Mouse (Mus musculus) stomach, postnatal 0 days (tissue): ENCODE measurements around the gene Arrdc1. TPM values are rescaled to one million over a fixed set of nuclear protein-coding genes. Genes with fewer than 3 reads are reported as not detected.
"Not testable (repeated sequence)": the region's sequence is repeated elsewhere in the genome, so short reads cannot be mapped to it uniquely, and the experiment has no call there.

Source experiments
- ATAC-seq: fragments of 200-750 bp; cut with Nextera tagmentation; 2 replicates; pipeline ENCODE4 v1.8.0; 2017; ENCODE audit not compliant: low FRiP score, low TSS enrichment
- DNase-seq: peaks from one replicate; pipeline ENCODE4 v3.0.0-alpha.2; 2016; ENCODE audit warnings: low spot score
- H3K27ac ChIP-seq: fragments of 300-500 bp; sonication (generic); replicated peaks from 2 replicates; pipeline ENCODE4 v1.5.1; 2014; ENCODE audit warnings: mild to moderate bottlenecking, control low read depth
- H3K27me3 ChIP-seq: fragments of 300-500 bp; sonication (generic); 2 replicates; pipeline ENCODE4 v1.6.1; 2014; ENCODE audit warnings: low read length; ENCODE audit not compliant: control insufficient read depth, insufficient read depth
- H3K36me3 ChIP-seq: fragments of 300-500 bp; sonication (generic); 2 replicates; pipeline ENCODE4 v1.6.1; 2014; ENCODE audit warnings: low read length, mixed read lengths; ENCODE audit not compliant: control insufficient read depth, insufficient read depth
- H3K4me1 ChIP-seq: fragments of 300-500 bp; sonication (generic); replicated peaks from 2 replicates; pipeline ENCODE4 v1.6.1; 2014; ENCODE audit warnings: antibody characterized with exemption; ENCODE audit not compliant: control insufficient read depth, insufficient read depth
- H3K4me2 ChIP-seq: fragments of 300-500 bp; sonication (generic); replicated peaks from 2 replicates; pipeline ENCODE4 v1.6.1; 2014; ENCODE audit warnings: low read depth, mild to moderate bottlenecking, control low read depth, moderate library complexity
- H3K4me3 ChIP-seq: fragments of 300-500 bp; sonication (generic); 2 replicates; pipeline ENCODE4 v1.5.1; 2014; ENCODE audit warnings: low read depth, low read length, control low read depth
- H3K9ac ChIP-seq: fragments of 300-500 bp; sonication (generic); 2 replicates; pipeline ENCODE4 v1.6.1; 2014; ENCODE audit warnings: mild to moderate bottlenecking, low read length, control low read depth, mixed read lengths
- H3K9me3 ChIP-seq: fragments of 300-500 bp; sonication (generic); 2 replicates; pipeline ENCODE4 v1.6.1; 2016; ENCODE audit warnings: low read length; ENCODE audit not compliant: control insufficient read depth
- CTCF ChIP-seq: IDR thresholded peaks from 2 replicates; pipeline ENCODE4 v1.5.1; 2016; ENCODE audit warnings: antibody characterized with exemption, low read depth, mild to moderate bottlenecking, moderate library complexity
- EP300 ChIP-seq: optimal IDR thresholded peaks from 2 replicates; pipeline ENCODE3; 2016; ENCODE audit warnings: antibody characterized with exemption
- WGBS: fragments of 180-500 bp; shearing (Covaris S2); extraction: QIAGEN DNeasy Blood & Tissue Kit; methylation state at CpG from one replicate; pipeline ENCODE4 v1.1.7; 2014; 5-methylcytosine and 5-hydroxymethylcytosine counted together
- polyA plus RNA-seq: library from polyadenylated mRNA; unstranded; fragments of >200 nt; fragmentation: Nextera tagmentation; extraction: Ambion mirVana; gene quantifications from 2 replicates; pipeline ENCODE4 v1.2.1, GENCODE M21; 2015

The Arrdc1 gene
- 94.7 and 105 TPM in 2 replicates for polyA plus RNA-seq

DNA sequence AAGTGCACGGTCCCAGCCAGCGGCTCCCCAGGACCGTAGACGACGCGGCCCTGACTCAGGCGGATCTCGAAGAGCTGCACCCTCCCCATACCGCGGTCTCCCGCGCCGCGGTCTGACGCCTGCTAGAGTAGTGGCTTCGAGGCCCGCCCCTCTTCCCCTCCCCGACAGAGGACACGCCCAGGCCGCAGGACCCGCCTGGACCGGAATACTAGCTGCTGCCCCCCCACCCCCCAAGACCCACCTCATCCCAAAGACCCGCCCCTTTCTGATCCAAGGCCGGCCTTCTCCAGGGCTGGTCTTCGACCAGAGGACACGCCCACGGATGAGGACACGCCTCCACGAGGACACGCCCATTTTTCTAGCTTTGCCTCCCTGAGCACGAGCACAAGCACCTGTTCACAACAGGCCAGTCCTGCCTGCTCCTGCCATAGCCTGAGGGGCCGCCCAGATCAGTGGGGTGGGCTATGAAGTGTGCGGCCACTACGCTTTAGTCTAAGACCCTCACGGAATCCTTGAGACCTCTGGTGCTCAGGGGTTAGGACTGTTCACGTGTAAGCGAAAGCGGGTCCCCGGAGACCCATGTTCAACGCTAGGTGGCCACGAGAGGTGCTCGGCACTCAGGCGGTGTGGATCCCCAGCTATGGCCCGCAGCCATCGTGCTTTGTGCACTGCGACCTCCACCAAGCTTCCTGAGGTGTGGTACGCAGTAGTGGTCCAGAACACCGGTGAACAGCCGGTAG, at the start of gene Arrdc1:
Gene Arrdc1 (minus strand): TSS at position 196 of the 740 bp plus-strand sequence.
- Histone ChIP-seq H3K9ac (peak within 1 kb of the TSS; percentile 81), H3K4me1 (no peaks in the 10 kb centered on the region), H3K27ac (peak within 1 kb of the TSS; percentile 97), H3K36me3 (no peaks in the 10 kb centered on the region), H3K4me2 (peak within 1 kb of the TSS; percentile 86), H3K4me3 (peak within 1 kb of the TSS; percentile 69), H3K27me3 (no peaks in the 10 kb centered on the region), H3K9me3 (no peaks in the 10 kb centered on the region)
- ATAC-seq (peak; percentile 95), DNase-seq (peak; percentile 98)
- under 1% methylated on average over 45 of the region's 49 CpGs for WGBS
- TF ChIP-seq EP300 (no peak), CTCF (peak; percentile 76)

DNA sequence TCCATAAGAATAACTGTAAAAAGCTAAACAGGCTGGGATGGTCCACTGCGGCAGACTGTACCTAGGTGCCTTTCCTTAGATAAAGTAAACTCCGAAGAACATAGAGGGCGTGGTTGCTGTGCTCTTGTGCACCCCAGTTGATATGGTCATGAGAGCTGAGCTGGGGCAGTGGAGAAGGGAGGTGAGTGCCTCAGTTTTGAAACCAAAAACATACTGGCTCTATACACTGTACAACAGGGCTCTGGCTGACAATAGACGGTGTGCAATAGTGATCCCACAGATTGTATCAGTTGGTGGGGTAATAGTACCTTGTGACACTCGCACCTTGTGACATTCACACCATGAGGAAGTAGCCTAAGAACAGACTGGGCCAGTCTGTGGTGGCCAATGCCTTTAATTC, 41.9 kb upstream of the Arrdc1 start:
- Histone ChIP-seq H3K4me2 (0 out of 2 replicates have a peak overlapping the region, but pooled peaks have one; percentile 8), H3K4me1 (no peaks in the 10 kb centered on the region; the same call in 1 of the 2 replicates), H3K36me3 (0 out of 2 replicates have a peak, but pooled peaks cover 4% of the 10 kb centered on the region), H3K9ac (no peak overlapping the region), H3K9me3 (no peaks in the 10 kb centered on the region), H3K27ac (0 out of 2 replicates have a peak overlapping the region, but pooled peaks have one; percentile 24), H3K4me3 (no peak overlapping the region), H3K27me3 (no peaks in the 10 kb centered on the region)
- 90% methylated on average over 5 of the region's 5 CpGs for WGBS
- TF ChIP-seq CTCF: no peak
- no peak for TF ChIP-seq EP300
- no peak for DNase-seq
- no peak for ATAC-seq

- ATAC-seq: peak; percentile 68
- Histone ChIP-seq H3K4me3 (peak within 1 kb of the TSS; percentile 70), H3K9ac (peak within 1 kb of the TSS; percentile 77), H3K27ac (peak within 1 kb of the TSS; percentile 95), H3K27me3 (no peaks in the 10 kb centered on the region), H3K4me2 (peak within 1 kb of the TSS; percentile 96), H3K36me3 (0 out of 2 replicates have a peak, but pooled peaks cover 8% of the 10 kb centered on the region), H3K9me3 (no peaks in the 10 kb centered on the region), H3K4me1 (no peaks in the 10 kb centered on the region; the same call in 1 of the 2 replicates)
- under 1% methylated on average over 16 of the region's 16 CpGs for WGBS
- TF ChIP-seq EP300 (no peak), CTCF (no peak)
- peak; percentile 87 for DNase-seq
These were observed 40.7 kb upstream of the Arrdc1 start, which contains the start of gene Pnpla7 for GRCm38 (mm10) chr2:24975704-24976297. TSS of gene Pnpla7 (plus strand) at chr2:24976033.

- peak within 1 kb of the TSS; percentile 70 for H3K4me3 ChIP-seq
- peak within 1 kb of the TSS; percentile 77 for H3K9ac ChIP-seq
- peak; percentile 21; the same call in 1 of the 2 replicates for TF ChIP-seq CTCF
- TF ChIP-seq EP300: no peak
- H3K4me1 ChIP-seq: no peaks in the 10 kb centered on the region; the same call in 1 of the 2 replicates
- H3K4me2 ChIP-seq: peak within 1 kb of the TSS; percentile 96
- DNase-seq (peak; percentile 99), ATAC-seq (peak; percentile 99)
- under 1% methylated on average over 62 of the region's 64 CpGs for WGBS
- no peaks in the 10 kb centered on the region for H3K9me3 ChIP-seq
- peak within 1 kb of the TSS; percentile 95 for H3K27ac ChIP-seq
- H3K27me3 ChIP-seq: no peaks in the 10 kb centered on the region
- H3K36me3 ChIP-seq: 0 out of 2 replicates have a peak, but pooled peaks cover 8% of the 10 kb centered on the region
These were observed 40.1 kb upstream of the Arrdc1 start, which contains the start of gene Mrpl41 for GRCm38 (mm10) chr2:24974906-24975703. TSS of gene Mrpl41 (minus strand) at chr2:24975098.

DNA sequence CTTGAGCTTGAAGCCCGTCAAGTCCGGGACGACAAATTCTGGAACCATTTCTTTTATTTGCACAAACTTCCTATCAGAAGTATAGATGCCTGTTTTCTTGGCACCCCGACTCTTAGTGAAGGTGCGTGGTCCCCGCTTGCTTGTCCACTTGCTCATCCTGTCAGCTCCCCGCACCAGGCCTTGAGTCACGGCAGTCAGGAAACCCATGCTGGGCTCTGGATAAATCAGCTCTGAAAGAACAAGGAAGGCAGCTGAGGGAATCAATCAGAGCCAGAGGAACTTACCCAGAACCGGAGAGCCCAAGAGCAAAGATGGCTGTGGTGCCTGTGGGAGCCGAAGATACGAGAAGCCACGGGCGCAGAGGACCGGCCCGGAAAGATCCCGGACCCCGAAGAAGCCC, 39.4 kb upstream of the Arrdc1 start:
- not testable (repeated sequence) for H3K9me3 ChIP-seq, H3K27me3 ChIP-seq, ATAC-seq, H3K4me1 ChIP-seq, DNase-seq
- H3K4me2 ChIP-seq: peak overlapping the region; percentile 96
- peak overlapping the region; percentile 89 for H3K27ac ChIP-seq
- WGBS: 2% methylated on average over 17 of the region's 17 CpGs
- peak overlapping the region; percentile 70 for H3K4me3 ChIP-seq
- peak overlapping the region; percentile 77 for H3K9ac ChIP-seq
- peaks cover 14% of the 10 kb centered on the region; the same call in 1 of the 2 replicates for H3K36me3 ChIP-seq
